Mouse (Mus musculus) bone marrow, adult 2 months (tissue): Measurements from ENCODE around the gene Fzd5. TPM values are rescaled to one million over a fixed set of nuclear protein-coding genes. Genes with fewer than 3 reads are reported as not detected.

Source experiments
- H3K27ac ChIP-seq: fragments of 200-500 bp; 2 replicates; pipeline ENCODE4 v1.5.1; 2012; ENCODE audit warnings: low read depth, mild to moderate bottlenecking, control low read depth, inconsistent platforms, low read length; ENCODE audit not compliant: control insufficient read depth, poor library complexity, insufficient read depth
- H3K4me1 ChIP-seq: fragments of 200-500 bp; 2 replicates; pipeline ENCODE4 v1.6.1; 2011; ENCODE audit warnings: low read length; ENCODE audit not compliant: control insufficient read depth, insufficient read depth
- H3K4me3 ChIP-seq: fragments of 200-500 bp; replicated peaks from 2 replicates; pipeline ENCODE3; 2011; ENCODE audit warnings: mild to moderate bottlenecking, low read depth, low read length, control low read depth; ENCODE audit not compliant: control insufficient read depth
- CTCF ChIP-seq: fragments of 200-500 bp; IDR thresholded peaks from 2 replicates; pipeline ENCODE4 v1.5.1; 2011; ENCODE audit warnings: low read length, control low read depth; ENCODE audit not compliant: control insufficient read depth, insufficient read depth
- POLR2A ChIP-seq: fragments of 200-500 bp; IDR thresholded peaks from 2 replicates; pipeline ENCODE4 v1.6.1; 2011; ENCODE audit warnings: low read depth, mild to moderate bottlenecking, control low read depth, low read length, borderline replicate concordance; ENCODE audit not compliant: control insufficient read depth
- WGBS: fragments of 180-500 bp; shearing (Covaris S2); methylation state at CpG from one replicate; pipeline ENCODE4 v1.1.7; 2018; 5-methylcytosine and 5-hydroxymethylcytosine counted together
- polyA plus RNA-seq: library from polyadenylated mRNA; stranded (reverse); fragments of >200 nt; gene quantifications from 2 replicates; pipeline ENCODE4 v1.2.4, GENCODE M21; 2011; ENCODE audit warnings: low replicate concordance; ENCODE audit not compliant: missing spikeins, insufficient read depth, insufficient read length

The Fzd5 gene
- polyA plus RNA-seq, 1 experiment: 2.1 TPM

GRCm38 (mm10) chr1:64730046-64730445 is 7.5 kb downstream of the Fzd5 start:
- Histone ChIP-seq H3K4me1 (peaks cover under 1% of the 10 kb centered on the region; the same call in 1 of the 2 replicates), H3K27ac (no peak overlapping the region), H3K4me3 (no peak overlapping the region)
- WGBS: 86% methylated on average over 4 of the region's 4 CpGs
- TF ChIP-seq POLR2A (no peak), CTCF (no peak)

- 86% methylated on average over 10 of the region's 10 CpGs for WGBS
- no peak overlapping the region for H3K4me3 ChIP-seq
- no peak for TF ChIP-seq CTCF
- TF ChIP-seq POLR2A: no peak
- no peaks in the 10 kb centered on the region for H3K4me1 ChIP-seq
- no peak overlapping the region for H3K27ac ChIP-seq
Observed at GRCm38 (mm10) chr1:64721034-64721587, 16.4 kb downstream of the Fzd5 start.

GRCm38 (mm10) chr1:64717504-64717903 is 20.0 kb downstream of the Fzd5 start:
- no peak for TF ChIP-seq POLR2A
- TF ChIP-seq CTCF: peak; percentile 72
- Histone ChIP-seq H3K4me3 (no peak overlapping the region), H3K4me1 (no peaks in the 10 kb centered on the region), H3K27ac (no peak overlapping the region)

GRCm38 (mm10) chr1:64716589-64717304 is 20.8 kb downstream of the Fzd5 start:
- 72% methylated on average over 7 of the region's 7 CpGs for WGBS
- no peak overlapping the region for H3K27ac ChIP-seq
- no peaks in the 10 kb centered on the region for H3K4me1 ChIP-seq
- TF ChIP-seq POLR2A: no peak
- no peak for TF ChIP-seq CTCF
- H3K4me3 ChIP-seq: no peak overlapping the region

GRCm38 (mm10) chr1:64715458-64715857 is 22.1 kb downstream of the Fzd5 start:
- H3K27ac ChIP-seq: no peak overlapping the region

GRCm38 (mm10) chr1:64712006-64712760 is 25.4 kb downstream of the Fzd5 start:
- WGBS: 85% methylated on average over 14 of the region's 14 CpGs
- no peak overlapping the region for H3K4me3 ChIP-seq

More at GRCm38 (mm10) chr1:64715458-64715857, 22.1 kb downstream of the Fzd5 start:
- no peak overlapping the region for H3K4me3 ChIP-seq
- TF ChIP-seq POLR2A (no peak), CTCF (no peak)
- 79% methylated on average over 2 of the region's 2 CpGs for WGBS
- H3K4me1 ChIP-seq: no peaks in the 10 kb centered on the region

GRCm38 (mm10) chr1:64709891-64710290 is 27.7 kb downstream of the Fzd5 start:
- Histone ChIP-seq H3K4me3 (no peak overlapping the region), H3K27ac (no peak overlapping the region), H3K4me1 (no peaks in the 10 kb centered on the region)
- 3% methylated on average over 2 of the region's 2 CpGs for WGBS
- TF ChIP-seq POLR2A: no peak
- no peak for TF ChIP-seq CTCF

More at GRCm38 (mm10) chr1:64712006-64712760, 25.4 kb downstream of the Fzd5 start:
- TF ChIP-seq CTCF (no peak), POLR2A (no peak)
- Histone ChIP-seq H3K27ac (no peak overlapping the region), H3K4me1 (no peaks in the 10 kb centered on the region)

- TF ChIP-seq CTCF (no peak), POLR2A (no peak)
- no peak overlapping the region for H3K4me3 ChIP-seq
- no peaks in the 10 kb centered on the region for H3K4me1 ChIP-seq
- 60% methylated on average over 2 of the region's 2 CpGs for WGBS
- H3K27ac ChIP-seq: no peak overlapping the region
Observed at GRCm38 (mm10) chr1:64706610-64707009, 30.9 kb downstream of the Fzd5 start.
